Mouse (Mus musculus) testis, adult 2 months (tissue): ENCODE data around the gene Sac3d1. TPM values are rescaled to one million over a fixed set of nuclear protein-coding genes. Genes with fewer than 3 reads are reported as not detected.

ENCODE experiments used
- H3K27ac ChIP-seq: fragments of 200-500 bp; 2 replicates; pipeline ENCODE4 v1.5.1; 2012; ENCODE audit warnings: low read depth, low read length; ENCODE audit not compliant: control insufficient read depth, insufficient read depth
- H3K27me3 ChIP-seq: fragments of 200-500 bp; 2 replicates; pipeline ENCODE4 v1.6.1; 2012; ENCODE audit warnings: mild to moderate bottlenecking, low read length, moderate library complexity; ENCODE audit not compliant: control insufficient read depth, insufficient read depth
- H3K36me3 ChIP-seq: fragments of 200-500 bp; 2 replicates; pipeline ENCODE4 v1.6.1; 2012; ENCODE audit warnings: mild to moderate bottlenecking, low read length; ENCODE audit not compliant: control insufficient read depth, insufficient read depth
- H3K4me1 ChIP-seq: fragments of 200-500 bp; 2 replicates; pipeline ENCODE4 v1.6.1; 2012; ENCODE audit warnings: low read length; ENCODE audit not compliant: control insufficient read depth, insufficient read depth
- H3K4me3 ChIP-seq: fragments of 200-500 bp; 2 replicates; pipeline ENCODE4 v1.5.1; 2012; ENCODE audit warnings: low read depth, mild to moderate bottlenecking, low read length, moderate library complexity, mixed read lengths; ENCODE audit not compliant: control insufficient read depth
- CTCF ChIP-seq: fragments of 200-500 bp; IDR thresholded peaks from 2 replicates; pipeline ENCODE4 v1.5.1; 2012; ENCODE audit warnings: low read depth, mild to moderate bottlenecking, inconsistent platforms, low read length, moderate library complexity; ENCODE audit not compliant: control insufficient read depth, insufficient read depth, insufficient replicate concordance
- POLR2A ChIP-seq: fragments of 200-500 bp; IDR thresholded peaks from 2 replicates; pipeline ENCODE4 v1.6.1; 2012; ENCODE audit warnings: low read depth, mild to moderate bottlenecking, inconsistent platforms, low read length, moderate library complexity; ENCODE audit not compliant: control insufficient read depth
- polyA plus RNA-seq: library from polyadenylated mRNA; depleted of rRNA; stranded (reverse); fragments of >200 nt; gene quantifications from 2 replicates; pipeline ENCODE4 v1.2.3, GENCODE M21; 2012

Sac3d1 gene
- polyA plus RNA-seq, 1 experiment: 22.3 TPM

DNA sequence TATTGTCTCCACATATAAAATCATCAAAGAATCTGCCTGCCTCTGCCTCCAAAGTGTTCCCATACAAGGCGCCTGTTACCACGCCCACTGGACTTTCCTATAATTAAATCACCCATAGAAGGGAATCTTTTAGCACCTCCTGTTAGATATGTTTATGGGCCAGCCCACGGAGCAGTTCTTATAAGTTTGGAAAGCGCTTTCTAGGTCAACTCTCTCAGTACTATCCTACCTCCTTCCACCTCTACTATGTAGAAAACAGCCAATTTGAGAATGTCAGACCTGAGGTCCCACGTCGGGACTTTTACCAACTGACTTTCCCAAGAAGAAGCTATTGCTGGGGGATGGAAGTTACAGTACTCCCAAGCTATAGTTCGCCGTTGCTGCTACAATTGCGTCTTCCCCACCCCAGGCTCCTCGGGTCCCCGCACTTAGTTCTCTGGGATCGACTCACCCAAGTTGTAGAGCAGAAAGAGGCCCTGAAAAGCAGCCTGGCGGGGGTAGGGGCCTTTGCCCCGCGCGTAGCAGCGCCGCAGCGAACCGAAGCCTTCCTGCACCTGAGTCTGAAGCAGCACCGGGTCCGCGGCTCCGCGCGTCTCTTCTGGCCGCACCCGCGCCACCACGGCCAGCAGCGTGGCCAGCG, 984 bp downstream of the Sac3d1 start:
- Histone ChIP-seq H3K4me3 (peak overlapping the region; percentile 83), H3K27me3 (no peaks in the 10 kb centered on the region), H3K4me1 (peaks cover 9% of the 10 kb centered on the region), H3K36me3 (no peaks in the 10 kb centered on the region; the same call in 1 of the 2 replicates), H3K27ac (peak overlapping the region; percentile 80)
- no peak for TF ChIP-seq CTCF
- TF ChIP-seq POLR2A: no peak

DNA sequence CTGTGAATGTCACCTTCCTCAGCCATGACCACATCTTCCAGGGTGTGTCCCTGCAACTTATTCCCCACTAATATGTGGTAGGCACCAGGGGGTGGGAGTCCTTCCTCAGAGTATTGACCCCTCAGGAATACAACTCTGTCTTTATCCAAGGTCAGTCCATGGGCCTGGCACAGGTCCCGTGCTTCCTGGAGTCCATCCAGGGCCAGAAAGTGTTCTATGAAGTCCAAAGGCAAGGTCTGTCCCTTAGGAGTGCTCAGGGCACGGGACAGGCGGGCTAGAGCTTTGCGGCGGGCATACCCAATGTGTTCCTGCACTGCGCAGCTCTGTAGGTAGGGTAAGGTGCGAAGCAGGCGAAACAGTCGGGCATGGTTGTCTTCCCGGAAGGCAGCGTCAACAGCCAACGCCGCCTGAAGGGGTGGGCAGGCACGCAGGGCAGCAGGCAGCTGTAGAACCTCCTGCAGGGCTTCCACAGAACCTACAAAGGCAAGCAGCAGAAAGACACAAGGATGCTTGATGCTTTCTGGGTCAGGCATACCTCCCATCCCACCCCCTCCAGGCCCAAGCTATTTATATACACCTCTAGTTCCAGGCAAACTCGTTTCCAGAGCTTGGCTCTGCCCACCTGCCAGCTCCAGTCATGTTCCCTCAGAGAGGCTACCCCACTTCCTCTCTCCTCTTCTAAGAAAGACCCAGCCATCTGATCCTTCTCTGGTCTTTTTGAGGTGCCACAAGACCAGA, 2.2 kb downstream of the Sac3d1 start:
- no peaks in the 10 kb centered on the region; the same call in 1 of the 2 replicates for H3K36me3 ChIP-seq
- no peaks in the 10 kb centered on the region for H3K27me3 ChIP-seq
- no peak for TF ChIP-seq CTCF
- TF ChIP-seq POLR2A: no peak
- no peak overlapping the region; the same call in none of the 2 replicates for H3K4me3 ChIP-seq
- H3K27ac ChIP-seq: no peak overlapping the region
- H3K4me1 ChIP-seq: peaks cover 6% of the 10 kb centered on the region

DNA sequence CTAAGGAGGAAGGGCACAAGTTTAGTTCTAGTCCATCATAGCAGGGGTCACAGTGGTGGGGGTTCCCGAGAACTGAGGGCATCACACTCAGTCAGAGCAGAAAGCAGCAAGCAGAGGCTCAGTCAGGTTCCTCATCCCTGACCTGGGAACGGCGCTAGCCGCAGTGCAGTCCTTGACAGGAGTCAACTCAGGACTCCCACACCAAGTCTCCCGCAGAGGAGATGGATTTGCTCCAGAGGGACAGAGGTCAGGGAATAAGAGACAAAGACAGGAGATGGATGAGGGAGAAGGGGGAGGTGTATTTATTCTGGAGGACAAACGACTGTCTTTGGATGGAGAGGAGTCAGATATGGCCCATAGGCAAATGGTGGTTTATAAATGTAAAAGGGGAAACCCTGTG, 5.3 kb downstream of the Sac3d1 start:
- Histone ChIP-seq H3K36me3 (no peaks in the 10 kb centered on the region; the same call in 1 of the 2 replicates), H3K27ac (no peak overlapping the region), H3K27me3 (no peaks in the 10 kb centered on the region), H3K4me3 (no peak overlapping the region), H3K4me1 (no peaks in the 10 kb centered on the region; the same call in none of the 2 replicates)
- TF ChIP-seq POLR2A (no peak), CTCF (no peak)

DNA sequence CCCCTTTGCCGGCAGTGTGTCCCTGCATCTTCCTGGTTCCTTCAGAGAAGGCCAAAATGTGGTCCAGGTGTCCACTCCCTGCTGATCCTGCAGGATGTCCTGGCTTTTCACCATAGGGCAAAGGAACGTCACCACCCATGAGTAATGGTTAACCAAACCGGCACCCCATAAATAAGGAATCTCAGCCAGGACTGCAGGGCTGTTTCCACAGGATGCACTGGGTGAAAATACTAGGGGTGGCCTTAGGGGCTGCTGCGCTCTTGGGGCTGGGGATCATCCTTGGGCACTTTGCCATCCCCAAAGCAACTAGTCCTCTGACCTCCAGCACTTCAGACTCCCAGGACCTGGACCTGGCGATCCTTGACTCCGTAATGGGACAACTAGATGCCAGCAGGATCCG, 12.9 kb downstream of the Sac3d1 start, which contains the start of gene Naaladl1:
TSS of gene Naaladl1 (plus strand) at position 197 of the 400 bp plus-strand sequence.
- no peak within 1 kb of the TSS for H3K4me3 ChIP-seq
- H3K4me1 ChIP-seq: peaks cover 3% of the 10 kb centered on the region
- TF ChIP-seq POLR2A: no peak
- TF ChIP-seq CTCF: no peak
- no peak within 1 kb of the TSS for H3K27ac ChIP-seq
- H3K27me3 ChIP-seq: no peaks in the 10 kb centered on the region
- no peaks in the 10 kb centered on the region for H3K36me3 ChIP-seq

DNA sequence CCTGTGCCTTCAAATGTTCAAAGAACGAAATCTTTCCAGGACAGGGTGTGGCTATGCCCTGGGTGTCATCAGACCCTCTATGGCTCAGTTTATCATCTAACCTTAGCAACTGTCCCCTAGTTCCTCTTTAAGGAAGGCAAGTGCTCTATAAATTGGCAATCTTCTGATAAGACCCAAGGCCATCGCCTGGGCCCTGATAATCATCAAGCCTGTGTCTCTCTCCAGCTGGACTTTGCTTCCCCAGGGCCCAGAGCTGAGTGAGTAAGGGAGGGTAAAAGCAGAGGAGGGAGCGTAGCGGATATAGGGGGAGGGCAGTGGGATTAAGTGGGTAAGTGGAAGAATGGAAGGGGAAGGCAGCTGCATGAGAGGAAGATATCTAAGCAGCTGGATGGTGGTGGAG, 14.0 kb downstream of the Sac3d1 start:
- TF ChIP-seq POLR2A (no peak), CTCF (no peak)

DNA sequence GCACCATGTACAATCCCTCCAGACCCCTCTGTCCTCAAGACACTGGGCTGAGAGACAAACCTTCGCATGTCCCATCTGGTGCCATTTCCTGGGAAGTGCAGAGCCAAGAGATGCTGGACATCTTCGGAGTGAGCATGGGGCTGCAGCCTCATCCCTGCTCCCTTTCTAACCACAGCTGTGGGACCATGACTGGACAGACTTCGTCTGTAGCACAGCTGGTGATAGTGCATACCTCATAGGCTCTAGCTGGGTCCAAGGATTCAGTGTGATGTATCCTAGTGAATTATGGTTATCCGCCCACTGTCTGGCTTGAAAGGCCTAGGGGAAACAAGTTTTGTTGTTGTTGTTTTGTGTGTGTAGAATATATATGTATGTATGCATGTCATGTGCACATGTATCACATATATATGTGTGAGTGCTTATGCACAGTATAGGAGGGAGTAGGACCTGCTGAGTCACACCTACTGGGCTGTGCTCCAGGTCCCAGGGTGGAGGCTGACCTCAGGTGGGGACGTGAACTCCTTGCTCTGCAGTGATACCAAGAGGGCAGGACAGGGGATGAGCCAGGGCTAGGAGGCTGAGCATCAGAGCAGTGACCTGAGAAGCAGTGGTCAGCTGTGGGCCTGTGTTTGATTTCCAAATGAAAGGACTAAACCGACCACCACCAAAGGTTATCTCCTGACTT, 16.1 kb downstream of the Sac3d1 start:
- peaks cover 3% of the 10 kb centered on the region; the same call in 1 of the 2 replicates for H3K36me3 ChIP-seq
- no peak overlapping the region for H3K4me3 ChIP-seq
- peaks cover 3% of the 10 kb centered on the region for H3K4me1 ChIP-seq
- no peak overlapping the region for H3K27ac ChIP-seq
- H3K27me3 ChIP-seq: no peaks in the 10 kb centered on the region
- no peak for TF ChIP-seq POLR2A
- no peak for TF ChIP-seq CTCF

More for the DNA sequence above, 14.0 kb downstream of the Sac3d1 start:
- Histone ChIP-seq H3K36me3 (no peaks in the 10 kb centered on the region), H3K4me3 (no peak overlapping the region), H3K27me3 (no peaks in the 10 kb centered on the region), H3K4me1 (peaks cover 3% of the 10 kb centered on the region), H3K27ac (no peak overlapping the region)

DNA sequence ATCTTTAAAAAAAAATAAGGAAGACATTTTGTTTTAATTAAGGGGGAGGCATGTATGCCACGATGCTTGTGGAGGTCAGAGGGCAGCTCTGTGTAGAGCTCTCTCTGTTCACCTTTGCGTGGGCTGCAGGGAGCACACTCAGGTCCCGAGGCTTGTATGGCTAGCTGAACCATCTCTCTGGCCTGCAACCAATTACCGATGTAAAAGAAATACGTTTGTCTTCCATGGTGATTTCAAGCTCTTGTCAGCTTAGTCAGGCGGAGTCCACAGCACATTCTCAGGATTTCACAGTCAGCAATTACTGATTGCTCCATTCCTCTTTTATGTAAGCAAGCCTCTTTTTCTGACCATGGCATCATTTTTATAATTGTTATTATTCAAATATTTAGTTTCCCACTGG, 17.3 kb downstream of the Sac3d1 start:
- H3K4me1 ChIP-seq: peaks cover under 1% of the 10 kb centered on the region
- TF ChIP-seq POLR2A: no peak
- no peak for TF ChIP-seq CTCF
- no peaks in the 10 kb centered on the region for H3K27me3 ChIP-seq
- no peak overlapping the region for H3K27ac ChIP-seq
- H3K36me3 ChIP-seq: peaks cover 3% of the 10 kb centered on the region; the same call in 1 of the 2 replicates
- H3K4me3 ChIP-seq: no peak overlapping the region
